Mouse (Mus musculus): Measurements from ENCODE around the gene Gm10234.

Gm10234 gene

GRCm38 (mm10) chr6:95321812-95322211 is at the start of gene Gm10234:
Gene Gm10234, plus strand, starts transcription at chr6:95322112.
- no peak for DNase-seq

- no peak for DNase-seq
Observed at GRCm38 (mm10) chr6:95277633-95278032, 44.3 kb upstream of the Gm10234 start.

- no peak for DNase-seq
Observed at GRCm38 (mm10) chr6:95296025-95296424, 25.9 kb upstream of the Gm10234 start.

- no peak for DNase-seq
Observed at GRCm38 (mm10) chr6:95298387-95298786, 23.5 kb upstream of the Gm10234 start.

GRCm38 (mm10) chr6:95300658-95301057 is 21.3 kb upstream of the Gm10234 start:
- DNase-seq = no peak

- no peak for DNase-seq
Observed at GRCm38 (mm10) chr6:95331191-95331590, 9.3 kb downstream of the Gm10234 start.

GRCm38 (mm10) chr6:95334781-95335180 is 12.9 kb downstream of the Gm10234 start:
- peak; percentile 93 for DNase-seq

- no peak for DNase-seq
Observed at GRCm38 (mm10) chr6:95349378-95349777, 27.5 kb downstream of the Gm10234 start.

- peak; percentile 72 for DNase-seq
Observed at GRCm38 (mm10) chr6:95353043-95353442, 31.1 kb downstream of the Gm10234 start.

- no peak for DNase-seq
Observed at GRCm38 (mm10) chr6:95353886-95354285, 32.0 kb downstream of the Gm10234 start.

- peak; percentile 89 for DNase-seq
Observed at GRCm38 (mm10) chr6:95360084-95360483, 38.2 kb downstream of the Gm10234 start.

GRCm38 (mm10) chr6:95362707-95363106 is 40.8 kb downstream of the Gm10234 start:
- no peak for DNase-seq

GRCm38 (mm10) chr6:95371811-95372210 is 49.9 kb downstream of the Gm10234 start:
- no peak for DNase-seq

All from heart, adult 11 months (tissue).